Mouse (Mus musculus): ENCODE data around the gene Snrnp35. TPM values are rescaled to one million over a fixed set of nuclear protein-coding genes. Genes with fewer than 3 reads are reported as not detected.
"Not testable (repeated sequence)": the region's sequence is repeated elsewhere in the genome, so short reads cannot be mapped to it uniquely, and the experiment has no call there.

The Snrnp35 gene
- polyA plus RNA-seq, 1 experiment from 2014 or later, result 8.5 TPM

- Histone ChIP-seq H3K27ac (no peak overlapping the region), H3K9me3 (ENCODE audit: control insufficient read depth, low read length) (no peaks in the 10 kb centered on the region), H3K4me1 (replicated peaks; ENCODE audit: control insufficient read depth, insufficient read depth, low read length) (no peaks in the 10 kb centered on the region), H3K36me3 (replicated peaks; ENCODE audit: control insufficient read depth, insufficient read depth) (peaks cover 43% of the 10 kb centered on the region), H3K27me3 (ENCODE audit: control insufficient read depth, insufficient read depth, low read length) (no peaks in the 10 kb centered on the region), H3K9ac (no peak overlapping the region), H3K4me3 (replicated peaks; ENCODE audit: low read length) (no peak overlapping the region), H3K4me2 (replicated peaks) (no peak overlapping the region)
- DNase-seq (ENCODE audit: low spot score) (no peak), ATAC-seq (ENCODE audit: low FRiP score) (no peak)
- 92% methylated on average over 11 of the region's 11 CpGs for WGBS
Measured at GRCm38 (mm10) chr5:124493455-124493854, 10.5 kb downstream of the Snrnp35 start.

- H3K9me3 ChIP-seq (ENCODE audit: control insufficient read depth, low read length), result no peaks in the 10 kb centered on the region
- peaks cover 40% of the 10 kb centered on the region for H3K36me3 ChIP-seq (replicated peaks; ENCODE audit: control insufficient read depth, insufficient read depth)
- no peak overlapping the region for H3K27ac ChIP-seq
- no peaks in the 10 kb centered on the region for H3K4me1 ChIP-seq (replicated peaks; ENCODE audit: control insufficient read depth, insufficient read depth, low read length)
- H3K4me3 ChIP-seq (replicated peaks; ENCODE audit: low read length), result no peak overlapping the region
- WGBS, result 42% methylated on average over 7 of the region's 7 CpGs
- DNase-seq (ENCODE audit: low spot score) (no peak), ATAC-seq (ENCODE audit: low FRiP score) (no peak)
- no peak overlapping the region for H3K4me2 ChIP-seq (replicated peaks)
- H3K27me3 ChIP-seq (ENCODE audit: control insufficient read depth, insufficient read depth, low read length), result no peaks in the 10 kb centered on the region
- H3K9ac ChIP-seq, result no peak overlapping the region
Measured at GRCm38 (mm10) chr5:124495547-124495946, 12.6 kb downstream of the Snrnp35 start.

GRCm38 (mm10) chr5:124496614-124497514, 13.9 kb downstream of the Snrnp35 start:
- Histone ChIP-seq H3K9ac (no peak overlapping the region), H3K27me3 (ENCODE audit: control insufficient read depth, insufficient read depth, low read length) (no peaks in the 10 kb centered on the region), H3K4me1 (replicated peaks; ENCODE audit: control insufficient read depth, insufficient read depth, low read length) (no peaks in the 10 kb centered on the region), H3K4me3 (replicated peaks; ENCODE audit: low read length) (no peak overlapping the region), H3K36me3 (replicated peaks; ENCODE audit: control insufficient read depth, insufficient read depth) (peaks cover 32% of the 10 kb centered on the region), H3K9me3 (ENCODE audit: control insufficient read depth, low read length) (no peaks in the 10 kb centered on the region), H3K27ac (no peak overlapping the region), H3K4me2 (replicated peaks) (no peak overlapping the region)
- ATAC-seq (ENCODE audit: low FRiP score) (no peak), DNase-seq (ENCODE audit: low spot score) (no peak)
- 75% methylated on average over 15 of the region's 15 CpGs for WGBS

- Histone ChIP-seq H3K27ac (peak overlapping the region; percentile 5; the same call in 1 of the 2 replicates), H3K27me3 (ENCODE audit: control insufficient read depth, insufficient read depth, low read length) (no peaks in the 10 kb centered on the region), H3K4me2 (replicated peaks) (no peak overlapping the region), H3K4me3 (replicated peaks; ENCODE audit: low read length) (no peak overlapping the region), H3K36me3 (replicated peaks; ENCODE audit: control insufficient read depth, insufficient read depth) (peaks cover 32% of the 10 kb centered on the region), H3K9me3 (ENCODE audit: control insufficient read depth, low read length) (no peaks in the 10 kb centered on the region), H3K4me1 (replicated peaks; ENCODE audit: control insufficient read depth, insufficient read depth, low read length) (no peaks in the 10 kb centered on the region), H3K9ac (no peak overlapping the region)
- ATAC-seq (ENCODE audit: low FRiP score) (no peak), DNase-seq (ENCODE audit: low spot score) (no peak)
- 77% methylated on average over 9 of the region's 9 CpGs for WGBS
Measured at GRCm38 (mm10) chr5:124498221-124498876, 15.4 kb downstream of the Snrnp35 start.

GRCm38 (mm10) chr5:124499001-124499400, 16.1 kb downstream of the Snrnp35 start:
- Histone ChIP-seq H3K27ac (no peak overlapping the region), H3K9ac (no peak overlapping the region), H3K36me3 (replicated peaks; ENCODE audit: control insufficient read depth, insufficient read depth) (peaks cover 32% of the 10 kb centered on the region), H3K4me2 (replicated peaks) (no peak overlapping the region), H3K4me3 (replicated peaks; ENCODE audit: low read length) (no peak overlapping the region), H3K4me1 (replicated peaks; ENCODE audit: control insufficient read depth, insufficient read depth, low read length) (no peaks in the 10 kb centered on the region), H3K27me3 (ENCODE audit: control insufficient read depth, insufficient read depth, low read length) (no peaks in the 10 kb centered on the region), H3K9me3 (ENCODE audit: control insufficient read depth, low read length) (no peaks in the 10 kb centered on the region)
- no peak for DNase-seq (ENCODE audit: low spot score)
- 18% methylated on average over 5 of the region's 5 CpGs for WGBS
- ATAC-seq (ENCODE audit: low FRiP score), result no peak

- not testable (repeated sequence) for DNase-seq (ENCODE audit: low spot score); H3K9me3 ChIP-seq (ENCODE audit: control insufficient read depth, low read length); ATAC-seq (ENCODE audit: low FRiP score); H3K4me2 ChIP-seq (replicated peaks); H3K27ac ChIP-seq; H3K9ac ChIP-seq; H3K4me3 ChIP-seq (replicated peaks; ENCODE audit: low read length); H3K4me1 ChIP-seq (replicated peaks; ENCODE audit: control insufficient read depth, insufficient read depth, low read length); H3K27me3 ChIP-seq (ENCODE audit: control insufficient read depth, insufficient read depth, low read length)
- 84% methylated on average over 2 of the region's 4 CpGs for WGBS
- H3K36me3 ChIP-seq (replicated peaks; ENCODE audit: control insufficient read depth, insufficient read depth), result peaks cover 25% of the 10 kb centered on the region
Measured at GRCm38 (mm10) chr5:124500037-124500436, 17.1 kb downstream of the Snrnp35 start.

GRCm38 (mm10) chr5:124500573-124500972, 17.6 kb downstream of the Snrnp35 start:
- DNase-seq (ENCODE audit: low spot score), result no peak
- Histone ChIP-seq H3K4me2 (replicated peaks) (no peak overlapping the region), H3K27me3 (ENCODE audit: control insufficient read depth, insufficient read depth, low read length) (no peaks in the 10 kb centered on the region), H3K9me3 (ENCODE audit: control insufficient read depth, low read length) (no peaks in the 10 kb centered on the region), H3K4me1 (replicated peaks; ENCODE audit: control insufficient read depth, insufficient read depth, low read length) (no peaks in the 10 kb centered on the region), H3K36me3 (replicated peaks; ENCODE audit: control insufficient read depth, insufficient read depth) (peaks cover 21% of the 10 kb centered on the region), H3K27ac (no peak overlapping the region), H3K9ac (no peak overlapping the region), H3K4me3 (replicated peaks; ENCODE audit: low read length) (no peak overlapping the region)
- no peak for ATAC-seq (ENCODE audit: low FRiP score)
- 90% methylated on average over 3 of the region's 3 CpGs for WGBS

- Histone ChIP-seq H3K27ac (no peak overlapping the region), H3K36me3 (replicated peaks; ENCODE audit: control insufficient read depth, insufficient read depth) (peaks cover 21% of the 10 kb centered on the region), H3K9me3 (ENCODE audit: control insufficient read depth, low read length) (no peaks in the 10 kb centered on the region), H3K4me3 (replicated peaks; ENCODE audit: low read length) (no peak overlapping the region), H3K4me2 (replicated peaks) (no peak overlapping the region), H3K4me1 (replicated peaks; ENCODE audit: control insufficient read depth, insufficient read depth, low read length) (no peaks in the 10 kb centered on the region), H3K27me3 (ENCODE audit: control insufficient read depth, insufficient read depth, low read length) (no peaks in the 10 kb centered on the region), H3K9ac (no peak overlapping the region)
- ATAC-seq (ENCODE audit: low FRiP score) (no peak), DNase-seq (ENCODE audit: low spot score) (no peak)
- WGBS, result 95% methylated on average over 10 of the region's 10 CpGs
Measured at GRCm38 (mm10) chr5:124501541-124501940, 18.6 kb downstream of the Snrnp35 start.

- 66% methylated on average over 14 of the region's 14 CpGs for WGBS
- no peak overlapping the region for H3K4me3 ChIP-seq (replicated peaks; ENCODE audit: low read length)
- no peak overlapping the region for H3K4me2 ChIP-seq (replicated peaks)
- H3K4me1 ChIP-seq (replicated peaks; ENCODE audit: control insufficient read depth, insufficient read depth, low read length), result no peaks in the 10 kb centered on the region
- DNase-seq (ENCODE audit: low spot score) (no peak), ATAC-seq (ENCODE audit: low FRiP score) (no peak)
- H3K9me3 ChIP-seq (ENCODE audit: control insufficient read depth, low read length), result no peaks in the 10 kb centered on the region
- H3K27ac ChIP-seq, result no peak overlapping the region
- no peak overlapping the region for H3K9ac ChIP-seq
- peaks cover 16% of the 10 kb centered on the region for H3K36me3 ChIP-seq (replicated peaks; ENCODE audit: control insufficient read depth, insufficient read depth)
- H3K27me3 ChIP-seq (ENCODE audit: control insufficient read depth, insufficient read depth, low read length), result no peaks in the 10 kb centered on the region
Measured at GRCm38 (mm10) chr5:124503742-124504141, 20.8 kb downstream of the Snrnp35 start.

Data from hindbrain, embryonic 14.5 days (tissue).